Mouse (Mus musculus) cerebellum, adult 2 months (tissue): ENCODE measurements around the gene Zfp821.

Experiments
- CTCF ChIP-seq: fragments of 200-500 bp; IDR thresholded peaks from 2 replicates; pipeline ENCODE4 v1.5.1; 2011; ENCODE audit warnings: low read depth, mild to moderate bottlenecking, control low read depth, low read length, moderate library complexity, borderline replicate concordance; ENCODE audit not compliant: insufficient read depth
- POLR2A ChIP-seq: fragments of 200-500 bp; IDR thresholded peaks from 2 replicates; pipeline ENCODE4 v1.6.1; 2011; ENCODE audit warnings: low read length, control low read depth, borderline replicate concordance; ENCODE audit not compliant: insufficient read depth

DNA sequence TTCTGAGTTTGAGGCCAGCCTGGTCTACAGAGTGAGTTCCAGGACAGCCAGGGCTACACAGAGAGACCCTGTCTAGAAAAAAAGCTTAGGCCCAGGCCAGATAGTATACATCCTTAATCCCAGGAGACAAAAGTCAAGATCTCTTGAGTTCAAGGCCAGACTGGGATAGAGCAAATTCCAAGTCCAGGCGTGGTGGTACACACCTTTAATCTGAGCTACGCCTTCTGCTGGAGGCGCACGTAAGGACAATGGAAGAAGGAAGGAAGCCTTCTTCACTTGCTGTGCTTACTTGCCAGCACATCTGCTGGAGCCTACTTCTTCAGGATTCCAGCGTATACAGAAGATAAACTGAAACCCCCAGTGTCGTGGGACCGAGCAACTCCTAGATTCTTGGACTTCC lies 54.1 kb downstream of the Zfp821 start:
- TF ChIP-seq POLR2A (no peak), CTCF (no peak)
